Mouse (Mus musculus) granulocyte monocyte progenitor cell, adult 5-6 weeks (primary cell): ENCODE measurements around the gene Lhx9. TPM values are rescaled to one million over a fixed set of nuclear protein-coding genes. Genes with fewer than 3 reads are reported as not detected.
A peak's percentile ranks its signal among the peaks of the same experiment; 100 is the strongest.

Experiments used
- ATAC-seq: replicated peaks from 2 replicates; pipeline ENCODE4 v1.8.0; 2016; ENCODE audit warnings: mild to moderate bottlenecking, moderate TSS enrichment, inconsistent platforms; ENCODE audit not compliant: poor library complexity, severe bottlenecking
- total RNA-seq, 2 experiments: library from RNA; stranded (forward) in 1 of 2; stranded (reverse) in 1 of 2; fragments of 200-712, 200-1000 nt in 1 of 2; fragments of >200 nt in 1 of 2; fragmentation: Nextera tagmentation in 1 of 2; gene quantifications; 2 replicates each; pipeline ENCODE4 v1.2.3; 2014 to 2017

Lhx9 gene
- total RNA-seq, 2 experiments from 2014 or later: not detected

DNA sequence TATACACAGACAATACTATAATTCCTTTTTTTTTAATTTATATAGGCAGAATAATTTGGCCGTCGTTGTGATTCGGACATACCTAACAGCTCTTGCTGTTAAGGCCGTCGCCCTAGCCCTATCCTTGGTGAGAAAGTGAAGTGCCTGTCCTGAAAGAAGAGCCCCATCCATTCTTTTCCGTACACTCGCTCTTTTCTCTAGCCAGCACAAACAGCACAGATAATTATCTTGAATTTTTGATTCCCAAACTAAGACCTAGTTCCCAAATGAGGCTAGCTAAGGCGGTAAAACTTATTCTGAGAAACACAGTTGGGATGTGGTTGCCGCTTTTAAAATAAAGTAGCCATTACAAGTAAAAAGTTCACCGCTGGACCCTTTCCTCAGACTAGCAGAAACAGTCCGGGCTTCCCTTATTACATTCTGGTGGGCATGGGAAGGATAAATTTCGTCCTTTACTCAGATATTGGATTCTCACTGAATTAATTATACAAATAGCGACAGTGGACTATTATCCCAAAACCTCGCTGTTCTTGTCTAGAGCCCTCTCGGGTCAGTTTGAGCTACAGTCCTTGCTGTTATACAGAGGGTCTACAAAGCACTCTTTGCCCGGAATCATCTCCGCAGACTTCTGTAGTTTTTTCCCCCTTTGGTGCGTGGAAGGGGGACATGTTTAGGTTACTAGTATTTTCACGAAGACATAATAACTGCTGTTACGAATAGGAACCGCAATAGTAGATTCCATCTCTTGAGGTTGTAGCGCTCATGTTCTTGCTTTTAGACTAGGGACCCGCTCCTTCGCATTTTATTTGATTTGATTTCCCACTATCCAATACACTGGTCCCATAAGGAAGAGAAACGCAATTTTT is 7.7 kb downstream of the Lhx9 start:
- no peak for ATAC-seq

DNA sequence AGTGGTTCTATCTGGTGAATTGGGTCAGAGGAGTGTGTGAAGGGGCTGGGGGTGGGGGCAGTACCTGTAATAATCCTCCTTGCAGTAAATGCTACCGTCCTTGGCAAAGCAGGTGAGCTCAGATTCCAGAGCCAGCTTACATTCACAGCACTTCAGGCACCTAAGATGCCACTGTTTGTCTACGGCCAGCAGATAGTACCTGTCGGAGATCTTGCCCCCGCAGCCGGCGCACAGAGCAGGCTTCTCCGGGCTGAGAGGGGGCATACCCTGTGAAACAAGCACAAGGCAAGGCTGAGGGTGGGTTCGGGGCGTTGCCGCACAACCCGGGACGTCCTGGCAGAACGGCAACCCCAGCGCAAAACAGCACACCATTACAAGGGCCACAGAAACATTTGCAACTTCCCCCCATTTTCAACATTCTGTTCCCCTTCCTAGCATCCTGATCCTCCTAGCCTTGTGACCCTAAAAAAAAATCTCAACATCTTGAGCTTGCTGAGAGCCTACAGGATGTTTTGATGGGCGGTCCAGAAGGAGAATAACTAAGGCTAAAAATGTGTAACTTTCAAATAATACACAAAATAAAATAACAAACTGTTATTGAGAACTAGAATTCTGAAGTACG is 8.5 kb downstream of the Lhx9 start:
- ATAC-seq: 0 out of 2 replicates have a peak, but pooled peaks have one; percentile 17

DNA sequence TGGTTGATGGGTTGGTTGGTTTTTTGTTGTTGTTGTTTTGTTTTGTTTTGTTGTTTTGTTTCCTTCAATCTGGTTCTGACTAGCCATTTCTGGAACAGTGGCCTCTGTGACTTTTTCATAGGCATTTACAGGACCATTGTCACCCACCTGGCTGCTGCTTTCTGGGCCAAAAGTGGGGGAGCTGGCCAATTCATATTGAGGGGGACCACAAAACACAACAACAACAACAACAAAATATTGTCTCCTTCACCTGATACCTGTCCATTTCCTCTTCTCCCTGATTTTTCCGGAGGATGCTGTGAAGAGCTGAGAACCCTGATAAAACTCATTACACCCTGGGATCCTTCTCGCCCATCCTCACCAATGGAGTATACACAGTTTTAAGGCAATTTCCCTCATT is 9.1 kb downstream of the Lhx9 start:
- no peak for ATAC-seq

DNA sequence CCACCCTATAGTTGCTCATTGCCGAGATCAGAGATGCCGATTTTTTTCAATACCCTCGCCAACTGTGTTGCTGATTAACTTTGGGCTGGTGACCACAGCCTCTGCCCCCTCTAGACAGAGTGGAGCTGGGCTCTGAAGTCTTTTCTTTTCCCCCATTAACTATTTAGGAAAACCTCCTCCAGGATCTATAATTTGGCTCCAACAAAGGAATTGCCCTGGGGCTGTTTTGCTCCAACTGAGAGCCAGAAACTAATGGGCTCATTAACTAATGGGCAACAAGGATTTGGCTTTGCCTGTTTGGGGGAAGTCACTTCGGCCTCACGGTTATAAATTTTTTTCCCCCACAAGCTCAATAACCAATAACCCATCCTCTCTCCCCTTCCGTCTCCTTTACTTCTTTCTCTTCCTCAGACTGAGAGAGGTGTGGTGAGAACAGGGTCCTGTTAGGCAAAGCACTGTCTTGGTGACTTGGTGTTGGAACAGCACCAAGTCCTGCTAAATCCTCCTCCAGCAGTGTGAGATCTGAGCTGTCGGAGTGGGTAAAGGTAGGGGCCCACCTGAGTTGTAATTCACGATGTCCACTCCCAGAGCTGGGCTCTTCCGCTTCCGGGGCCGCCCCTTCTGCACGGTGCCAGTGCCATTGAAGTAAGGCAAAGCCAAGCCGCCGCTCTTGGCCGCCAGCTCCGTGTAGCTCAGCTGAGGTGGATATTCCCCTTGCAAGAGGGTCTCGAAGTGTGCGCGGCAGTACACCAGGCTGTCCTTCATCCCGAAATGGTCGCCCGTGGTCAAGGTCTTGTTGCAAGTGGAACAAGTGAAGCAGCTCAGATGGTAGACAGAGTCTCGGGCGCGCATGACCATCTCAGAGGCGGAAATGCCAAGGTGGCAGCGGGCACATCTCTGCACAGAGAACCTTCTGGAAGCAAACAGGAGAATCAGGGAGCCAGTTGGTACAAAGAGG is 10.3 kb downstream of the Lhx9 start:
- ATAC-seq: no peak

DNA sequence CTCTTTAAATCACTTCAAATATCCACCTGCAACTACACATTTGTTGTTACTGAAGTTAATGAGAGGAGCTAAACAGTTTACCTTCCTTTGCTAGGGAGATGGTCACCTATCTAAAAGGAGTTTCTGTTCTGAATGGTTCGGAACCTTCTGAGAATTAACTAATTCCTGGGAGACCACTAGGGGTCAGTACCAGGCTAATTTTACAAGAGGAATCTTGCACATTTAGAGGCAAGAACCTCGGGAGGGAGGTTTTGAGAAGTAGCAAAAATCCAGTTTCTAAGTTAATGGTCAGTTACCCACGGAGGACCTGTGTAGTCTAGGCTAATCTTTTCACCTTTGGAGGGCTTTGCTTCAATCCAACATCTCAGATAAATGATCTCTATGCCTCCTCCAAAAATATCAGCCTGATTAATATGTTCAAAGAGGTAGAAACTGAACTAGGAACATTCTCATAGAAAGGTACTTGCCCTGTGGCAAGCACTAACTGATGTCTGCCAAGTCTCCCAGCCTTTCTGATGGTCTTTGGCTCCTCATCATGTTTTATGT is 12.9 kb downstream of the Lhx9 start:
- peak; percentile 41 for ATAC-seq

DNA sequence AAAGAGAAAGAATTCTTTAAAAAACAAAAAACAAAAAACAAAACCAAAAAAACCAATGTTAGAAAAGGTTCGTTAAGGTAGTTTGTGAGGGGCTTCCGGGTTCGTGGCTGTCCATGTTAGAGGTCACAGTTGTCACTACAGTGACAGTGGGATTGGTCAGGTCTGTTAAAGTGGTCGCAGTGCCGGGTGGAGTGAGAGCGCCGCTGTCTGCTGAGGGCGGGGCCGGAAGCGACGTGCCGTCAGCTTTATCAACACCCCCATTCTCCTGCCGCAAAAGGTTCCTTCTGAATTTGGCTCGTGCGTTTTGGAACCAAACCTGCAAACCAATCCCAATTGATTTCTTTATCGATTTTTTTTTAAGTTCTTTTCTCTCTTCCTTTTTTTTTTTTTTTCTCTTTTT is 17.1 kb downstream of the Lhx9 start:
- peak; percentile 99 for ATAC-seq

DNA sequence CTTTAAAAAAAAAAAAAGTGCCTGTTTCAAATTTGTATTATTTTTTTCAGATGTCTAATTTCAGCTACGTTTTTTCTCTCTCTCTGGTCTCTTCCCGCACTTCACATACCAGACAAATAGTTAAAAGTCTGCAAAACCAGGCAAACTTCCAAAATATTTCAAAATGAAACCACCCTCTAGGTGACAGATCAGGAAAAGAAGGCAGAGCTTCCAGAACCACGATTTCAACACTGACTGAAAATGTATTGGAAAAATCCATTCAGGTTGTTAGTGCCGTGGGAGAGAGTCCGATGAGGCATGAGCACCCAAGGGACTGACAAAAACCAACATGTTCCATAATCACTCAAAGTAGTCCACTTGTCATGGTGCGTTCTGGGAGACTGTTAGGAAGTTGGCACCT is 21.5 kb downstream of the Lhx9 start:
- ATAC-seq: no peak

DNA sequence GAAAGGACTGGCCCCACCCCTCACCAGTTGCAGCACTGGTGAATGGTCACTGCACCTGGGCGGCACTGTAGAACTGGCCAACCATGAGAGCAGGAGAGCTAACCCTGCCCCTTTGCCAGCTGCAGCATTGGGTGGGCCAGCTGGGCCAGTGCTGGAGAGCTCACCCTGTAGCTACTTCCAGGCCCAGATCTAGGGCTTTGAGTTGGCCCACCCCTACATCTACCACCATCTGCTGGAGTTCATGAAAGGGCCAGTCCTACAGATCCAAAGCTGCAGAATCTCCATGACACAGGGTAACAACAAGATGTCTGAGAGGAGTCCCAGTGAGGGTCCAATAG is 25.4 kb downstream of the Lhx9 start:
- peak; percentile 25 for ATAC-seq

DNA sequence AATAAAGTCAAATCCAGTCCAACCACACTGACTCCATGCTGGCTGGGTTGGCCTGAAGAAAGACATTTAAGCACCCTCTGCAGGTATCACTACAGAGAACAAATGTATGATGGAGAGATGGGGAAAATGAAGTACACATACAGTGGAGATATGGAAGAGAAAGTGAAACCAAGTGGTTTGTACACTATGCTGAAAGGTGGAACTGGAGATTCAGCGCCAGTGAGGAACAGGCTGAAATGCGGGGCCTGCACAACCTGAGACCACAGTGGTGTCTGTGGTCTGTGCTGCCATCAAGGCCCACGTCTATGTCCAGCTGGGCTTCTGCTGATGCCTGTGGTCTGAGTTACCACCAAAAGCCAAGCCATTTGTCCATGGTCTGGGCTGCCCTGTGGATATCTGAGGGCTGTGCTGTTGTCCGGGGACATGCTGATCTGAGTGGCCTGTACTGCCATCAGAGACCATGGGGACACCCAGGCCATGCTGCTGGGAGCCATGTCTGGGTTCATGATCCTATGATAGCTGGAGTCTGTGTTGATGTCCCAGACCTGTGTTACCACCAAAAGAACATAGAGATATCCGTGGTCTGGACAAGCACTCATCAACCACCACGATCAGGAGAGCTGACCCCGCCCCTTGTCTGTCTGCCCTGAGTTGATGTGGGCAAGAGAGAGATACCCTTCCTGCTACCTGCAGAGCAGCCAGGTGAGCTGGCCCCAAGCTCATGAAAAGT is 26.0 kb downstream of the Lhx9 start:
- peak; percentile 95 for ATAC-seq

DNA sequence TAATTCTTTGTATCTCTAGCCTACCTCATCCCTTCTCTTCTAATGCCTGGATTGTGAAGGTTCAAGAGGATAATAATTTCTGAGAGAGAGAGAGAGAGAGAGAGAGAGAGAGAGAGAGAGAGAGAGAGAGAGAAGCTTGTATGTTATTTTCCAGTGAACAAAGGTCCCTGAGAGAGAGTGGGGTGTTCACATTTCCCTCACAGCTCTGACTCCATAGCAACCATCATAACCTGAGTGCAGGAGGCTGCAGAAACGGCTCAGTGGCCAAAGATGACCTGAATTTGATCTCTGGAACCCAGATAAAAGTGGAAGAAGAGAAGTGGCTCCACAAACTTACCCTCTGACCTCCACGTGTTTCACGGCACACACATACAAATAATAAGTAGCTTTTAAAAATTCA is 46.6 kb downstream of the Lhx9 start:
- no peak for ATAC-seq

DNA sequence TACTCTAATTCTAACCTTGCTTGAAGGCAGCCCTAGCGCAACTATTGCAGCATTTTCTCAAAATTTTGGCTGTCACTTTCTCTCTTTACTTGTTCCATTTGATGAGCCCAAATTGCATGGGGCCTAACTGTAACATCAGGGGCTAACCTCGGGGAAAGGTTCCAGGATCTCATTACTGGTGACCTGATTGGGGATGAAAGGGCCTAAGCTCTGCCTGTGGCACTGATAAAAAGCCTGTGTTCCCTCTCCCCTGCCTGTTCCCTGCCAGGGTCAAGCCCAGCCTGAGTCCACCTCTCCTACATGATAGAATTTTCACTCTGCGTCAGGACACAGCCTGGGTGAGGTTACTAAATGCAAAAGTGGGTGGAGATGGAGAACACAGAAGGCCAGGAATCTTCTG is 47.1 kb downstream of the Lhx9 start:
- no peak for ATAC-seq

DNA sequence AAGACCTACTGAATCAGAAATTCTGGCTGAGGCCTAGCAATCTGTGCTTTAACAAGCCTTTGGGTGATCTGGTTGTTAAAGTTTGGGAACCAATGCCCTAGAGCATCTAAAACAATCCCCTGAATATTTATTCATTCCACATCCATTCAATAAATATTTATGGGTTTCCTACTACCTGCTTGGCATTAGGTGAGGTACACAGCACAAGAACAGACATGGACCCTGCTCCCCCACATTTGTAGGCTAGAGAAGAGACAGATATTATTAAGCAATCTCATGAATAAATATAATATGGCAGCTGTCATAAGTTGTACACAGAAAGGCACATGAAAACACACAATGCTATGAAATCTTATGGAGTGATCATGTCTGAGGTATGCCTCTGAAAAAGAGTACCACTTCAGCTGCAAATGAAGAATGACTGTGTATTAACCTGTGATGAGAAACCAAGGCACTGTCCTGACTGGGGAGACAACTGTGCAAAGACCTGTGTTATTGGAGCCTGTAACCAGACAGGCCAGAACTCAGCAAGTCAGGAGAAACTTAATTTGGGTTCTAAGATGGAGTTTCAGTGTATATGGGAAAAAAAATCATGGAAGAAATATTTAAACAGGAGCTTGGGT is 48.6 kb downstream of the Lhx9 start:
- ATAC-seq: no peak

DNA sequence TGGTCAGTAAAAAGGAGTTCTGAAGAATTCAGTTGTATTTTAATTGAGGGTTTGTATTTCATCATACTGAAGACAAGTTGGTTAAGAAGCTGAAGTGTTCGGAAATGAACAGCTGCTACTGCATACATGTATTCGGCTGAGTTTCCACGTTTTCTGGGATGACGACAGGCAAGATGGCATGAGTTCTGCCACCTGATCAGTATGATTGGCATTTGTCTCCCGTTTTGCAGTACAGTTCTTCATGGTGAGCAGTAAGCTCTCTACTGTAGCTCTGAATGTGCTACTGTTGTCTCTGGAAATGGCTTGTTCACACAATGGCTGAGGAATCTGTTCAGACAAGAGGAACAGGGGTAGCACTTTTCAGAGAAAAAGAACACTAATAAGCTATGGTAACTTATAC is 50.3 kb downstream of the Lhx9 start:
- ATAC-seq: no peak

DNA sequence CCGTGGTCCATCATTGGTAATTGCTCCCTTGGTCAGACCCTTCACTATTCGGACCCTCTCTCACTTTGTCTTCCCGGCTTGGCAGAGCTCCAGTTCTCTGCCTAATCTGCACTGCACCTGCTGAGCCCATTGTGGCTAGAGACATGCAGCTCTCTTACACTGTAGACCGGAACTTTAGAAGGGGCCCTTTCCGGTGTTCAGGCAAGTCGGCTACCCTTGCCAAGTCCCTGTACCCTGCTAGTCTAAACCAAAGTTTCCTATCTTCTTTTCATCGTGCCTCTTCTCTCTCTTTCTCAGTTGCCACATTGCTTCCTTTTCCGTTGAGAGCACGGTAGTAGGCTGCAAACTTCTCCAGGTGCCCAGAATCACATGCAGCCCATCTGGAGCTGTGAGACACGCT is 62.5 kb downstream of the Lhx9 start:
- ATAC-seq: peak; percentile 64

DNA sequence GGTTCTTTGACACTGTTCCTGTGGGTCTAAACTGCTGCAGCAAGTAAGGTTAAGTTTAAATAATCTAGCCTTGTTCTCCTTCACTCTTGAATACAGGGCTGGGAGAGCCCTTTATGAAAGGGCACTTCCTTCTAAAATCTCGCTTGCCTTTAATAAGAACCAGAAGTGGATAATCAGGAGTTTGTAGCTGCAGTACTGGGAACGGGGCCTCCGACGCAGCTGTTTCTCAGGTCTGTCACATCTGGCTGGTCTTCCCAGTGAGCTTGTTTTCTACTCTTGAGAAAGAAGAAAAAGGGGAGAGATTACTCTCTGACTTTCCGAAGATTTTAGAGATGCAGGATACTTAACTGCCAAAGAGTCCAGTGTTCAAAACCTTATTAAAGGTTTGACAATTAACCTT is 64.4 kb downstream of the Lhx9 start:
- no peak for ATAC-seq

Other genes starting within 250 kb of the Lhx9 start
- gene Nek7, start 228.4 kb downstream of the Lhx9 start, total RNA-seq (2014; fragmentation: Nextera tagmentation): 19.9 and 25.1 TPM in 2 replicates
- gene Nek7, start 228.4 kb downstream of the Lhx9 start, total RNA-seq (2017): 26.4 and 26.5 TPM in 2 replicates
- gene 2310009B15Rik, start 8.3 kb upstream of the Lhx9 start, total RNA-seq (2014; fragmentation: Nextera tagmentation): 13.2 and 22.3 TPM in 2 replicates
- 10.2 and 15.2 TPM in 2 replicates for gene 2310009B15Rik, start 8.3 kb upstream of the Lhx9 start, total RNA-seq (2017)
- gene Dennd1b, start 114.9 kb upstream of the Lhx9 start, total RNA-seq (2014; fragmentation: Nextera tagmentation): 33.4 and 35.0 TPM in 2 replicates
- 19.0 and 22.0 TPM in 2 replicates for gene Dennd1b, start 114.9 kb upstream of the Lhx9 start, total RNA-seq (2017)